Mouse (Mus musculus): ENCODE measurements around the gene Mfsd13b. TPM values are rescaled to one million over a fixed set of nuclear protein-coding genes. Genes with fewer than 3 reads are reported as not detected.

The Mfsd13b gene
- polyA plus RNA-seq (2015; fragmentation: Nextera tagmentation; extraction: Ambion mirVana): 0.11 and 0.63 TPM in 2 replicates

DNA sequence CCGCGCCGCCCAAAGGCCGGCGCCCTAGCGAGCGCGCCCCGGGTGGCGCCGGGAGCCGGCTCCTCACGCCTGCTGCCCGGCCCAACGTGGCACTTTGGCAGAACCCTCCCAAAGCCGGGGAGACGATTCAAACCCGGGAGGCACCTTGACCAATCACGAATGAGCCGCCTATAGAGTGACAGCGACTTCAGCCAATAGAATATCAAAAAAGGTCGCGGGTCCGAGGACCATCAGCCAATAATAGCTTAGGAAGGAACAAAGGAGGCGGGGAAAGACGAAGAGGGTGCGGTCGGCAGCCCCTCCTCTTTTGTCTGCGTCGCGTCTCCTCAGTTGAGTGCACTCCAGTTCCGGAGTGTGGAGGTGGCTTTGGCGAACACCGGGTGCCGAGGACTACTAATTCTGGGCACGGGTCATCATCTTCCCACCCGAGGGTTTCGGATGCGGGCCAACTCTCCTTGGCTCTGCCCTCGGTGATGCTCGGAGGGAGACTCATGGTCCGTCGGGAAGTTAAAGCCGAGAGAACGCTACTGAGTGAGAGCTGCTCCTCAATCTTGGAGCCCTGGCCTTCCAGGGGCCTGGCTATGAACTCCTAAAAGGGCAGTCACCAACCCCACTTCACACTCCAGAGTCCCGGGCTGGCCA, at the start of gene Mfsd13b, which contains the start of gene Cdr2:
TSS of gene Mfsd13b (plus strand) at position 310 of the 642 bp plus-strand sequence.
TSS of gene Cdr2 (minus strand) at position 113 of the 642 bp plus-strand sequence.
- ATAC-seq: peak; percentile 98

DNA sequence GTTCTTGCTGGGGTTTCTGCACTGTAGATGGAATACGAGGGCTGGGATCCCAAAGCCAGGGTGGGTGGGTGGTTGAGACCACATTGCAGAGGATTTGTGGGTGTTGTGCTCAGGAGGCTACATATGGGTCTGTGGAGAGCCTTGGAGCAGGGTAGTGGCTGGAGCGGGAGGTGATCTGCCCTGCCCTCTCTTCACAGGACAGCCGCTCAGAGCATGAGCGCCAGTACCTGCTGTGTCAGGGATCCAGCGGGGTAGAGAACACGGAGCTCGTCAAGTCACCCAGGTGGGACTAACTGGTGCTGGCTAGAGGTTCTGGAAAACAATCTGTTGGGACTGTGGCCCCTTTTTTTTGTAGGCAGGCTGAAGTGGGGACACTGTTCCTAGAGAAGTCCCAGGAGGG, 49.2 kb upstream of the Mfsd13b start:
- no peak for ATAC-seq
- Histone ChIP-seq H3K9me3 (replicated peaks; ENCODE audit: control insufficient read depth, low read length, poor library complexity, severe bottlenecking) (no peaks in the 10 kb centered on the region), H3K4me3 (ENCODE audit: low read depth, low read length) (no peak overlapping the region), H3K27me3 (ENCODE audit: control insufficient read depth, insufficient read depth, low read depth, low read length) (no peaks in the 10 kb centered on the region), H3K9ac (ENCODE audit: low read depth, low read length) (no peak overlapping the region), H3K4me1 (ENCODE audit: control insufficient read depth, insufficient read depth, low read length) (no peaks in the 10 kb centered on the region), H3K27ac (ENCODE audit: low read length) (no peak overlapping the region), H3K4me2 (ENCODE audit: low read length) (no peak overlapping the region), H3K36me3 (ENCODE audit: control insufficient read depth, insufficient read depth, low read length) (peaks cover 52% of the 10 kb centered on the region)
- 94% methylated on average over 7 of the region's 7 CpGs for WGBS

More for the DNA sequence above, at the start of gene Mfsd13b, which contains the start of gene Cdr2:
- H3K4me2 ChIP-seq (ENCODE audit: low read length): peak within 1 kb of the TSS; percentile 96
- H3K9ac ChIP-seq (ENCODE audit: low read depth, low read length): peak within 1 kb of the TSS; percentile 76
- H3K27ac ChIP-seq (ENCODE audit: low read length): peak within 1 kb of the TSS; percentile 78
- H3K9me3 ChIP-seq (replicated peaks; ENCODE audit: control insufficient read depth, low read length, poor library complexity, severe bottlenecking): no peaks in the 10 kb centered on the region
- peak within 1 kb of the TSS; percentile 97 for H3K4me3 ChIP-seq (ENCODE audit: low read depth, low read length)
- H3K27me3 ChIP-seq (ENCODE audit: control insufficient read depth, insufficient read depth, low read depth, low read length): no peaks in the 10 kb centered on the region
- peaks cover 25% of the 10 kb centered on the region for H3K4me1 ChIP-seq (ENCODE audit: control insufficient read depth, insufficient read depth, low read length)
- no peaks in the 10 kb centered on the region for H3K36me3 ChIP-seq (ENCODE audit: control insufficient read depth, insufficient read depth, low read length)
- under 1% methylated on average over 46 of the region's 46 CpGs for WGBS

DNA sequence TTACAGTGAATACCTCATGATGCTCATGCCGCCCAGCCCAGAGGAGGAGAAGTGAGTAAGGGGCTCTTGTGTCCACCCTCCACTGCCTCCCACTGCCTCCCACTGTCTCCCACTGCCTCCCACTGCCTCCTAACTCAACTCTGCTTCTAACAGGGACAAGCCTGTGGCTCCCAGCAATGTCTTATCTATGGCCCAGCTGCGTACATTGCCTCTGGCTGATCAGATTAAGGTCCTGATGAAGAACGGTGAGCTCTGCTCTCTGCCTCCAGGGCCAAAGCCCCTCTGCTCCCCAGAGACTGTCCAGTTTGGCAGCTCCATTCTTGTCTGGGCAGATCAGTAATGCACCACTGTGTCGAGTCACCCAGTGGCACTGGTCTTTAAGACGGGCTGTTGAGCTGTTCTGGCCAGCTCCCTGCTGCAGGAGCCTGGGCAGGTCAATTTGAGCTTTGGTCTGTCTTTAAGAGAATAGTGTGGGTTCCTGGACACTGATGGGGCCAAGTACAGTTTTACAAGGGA, 48.6 kb upstream of the Mfsd13b start:
- WGBS: 78% methylated on average over 5 of the region's 5 CpGs
- Histone ChIP-seq H3K27me3 (ENCODE audit: control insufficient read depth, insufficient read depth, low read depth, low read length) (no peaks in the 10 kb centered on the region), H3K27ac (ENCODE audit: low read length) (no peak overlapping the region), H3K4me2 (ENCODE audit: low read length) (no peak overlapping the region), H3K36me3 (ENCODE audit: control insufficient read depth, insufficient read depth, low read length) (peaks cover 49% of the 10 kb centered on the region), H3K9me3 (replicated peaks; ENCODE audit: control insufficient read depth, low read length, poor library complexity, severe bottlenecking) (no peaks in the 10 kb centered on the region), H3K4me1 (ENCODE audit: control insufficient read depth, insufficient read depth, low read length) (no peaks in the 10 kb centered on the region; the same call in 1 of the 2 replicates), H3K4me3 (ENCODE audit: low read depth, low read length) (no peak overlapping the region), H3K9ac (ENCODE audit: low read depth, low read length) (no peak overlapping the region)
- ATAC-seq: no peak

DNA sequence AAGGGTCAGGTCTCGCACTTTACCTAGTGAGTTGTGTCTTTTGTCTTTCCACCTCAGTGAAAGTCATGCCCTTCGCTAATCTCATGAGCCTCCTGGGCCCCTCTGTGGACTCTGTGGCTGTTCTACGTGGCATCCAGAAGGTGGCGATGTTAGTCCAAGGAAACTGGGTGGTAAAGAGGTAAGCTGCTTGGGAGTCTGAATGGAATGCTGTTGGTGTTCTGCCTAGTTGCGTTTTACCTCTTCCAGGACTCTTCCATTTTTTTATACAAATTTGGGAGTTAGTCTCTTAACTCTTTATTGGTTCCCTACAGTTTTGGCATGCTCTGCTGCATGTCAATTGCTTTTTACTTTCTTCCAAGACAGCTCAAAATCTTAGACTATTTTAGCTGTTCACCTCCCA, 47.6 kb upstream of the Mfsd13b start:
- peaks cover 50% of the 10 kb centered on the region for H3K36me3 ChIP-seq (ENCODE audit: control insufficient read depth, insufficient read depth, low read length)
- H3K9me3 ChIP-seq (replicated peaks; ENCODE audit: control insufficient read depth, low read length, poor library complexity, severe bottlenecking): no peaks in the 10 kb centered on the region
- H3K4me2 ChIP-seq (ENCODE audit: low read length): no peak overlapping the region
- no peak overlapping the region for H3K4me3 ChIP-seq (ENCODE audit: low read depth, low read length)
- H3K27ac ChIP-seq (ENCODE audit: low read length): no peak overlapping the region
- 20% methylated on average over 5 of the region's 5 CpGs for WGBS
- ATAC-seq: no peak
- H3K4me1 ChIP-seq (ENCODE audit: control insufficient read depth, insufficient read depth, low read length): no peaks in the 10 kb centered on the region; the same call in 1 of the 2 replicates
- no peak overlapping the region for H3K9ac ChIP-seq (ENCODE audit: low read depth, low read length)
- H3K27me3 ChIP-seq (ENCODE audit: control insufficient read depth, insufficient read depth, low read depth, low read length): no peaks in the 10 kb centered on the region

DNA sequence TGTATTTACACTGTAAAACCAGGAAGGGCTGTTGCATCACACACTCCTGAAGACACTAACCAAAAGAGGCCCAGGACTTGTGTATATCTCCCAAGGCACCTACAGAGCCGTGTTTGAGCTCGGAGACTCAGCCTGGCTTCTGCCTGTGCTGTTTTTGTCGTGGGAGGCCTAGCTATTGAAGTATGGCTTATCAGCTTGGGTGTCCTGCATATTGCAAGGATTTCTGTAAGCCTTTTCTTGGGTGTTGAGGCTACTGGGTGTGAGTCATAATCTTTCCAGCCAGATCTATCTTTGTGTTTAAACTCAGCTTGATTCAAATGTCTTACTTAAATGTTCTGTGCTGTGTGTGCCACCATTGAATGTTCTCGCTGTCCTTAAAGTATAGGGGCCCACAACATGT, 45.8 kb upstream of the Mfsd13b start:
- Histone ChIP-seq H3K4me1 (ENCODE audit: control insufficient read depth, insufficient read depth, low read length) (no peaks in the 10 kb centered on the region; the same call in 1 of the 2 replicates), H3K27me3 (ENCODE audit: control insufficient read depth, insufficient read depth, low read depth, low read length) (no peaks in the 10 kb centered on the region), H3K36me3 (ENCODE audit: control insufficient read depth, insufficient read depth, low read length) (peaks cover 55% of the 10 kb centered on the region), H3K27ac (ENCODE audit: low read length) (no peak overlapping the region), H3K4me2 (ENCODE audit: low read length) (no peak overlapping the region), H3K9me3 (replicated peaks; ENCODE audit: control insufficient read depth, low read length, poor library complexity, severe bottlenecking) (no peaks in the 10 kb centered on the region), H3K9ac (ENCODE audit: low read depth, low read length) (no peak overlapping the region), H3K4me3 (ENCODE audit: low read depth, low read length) (no peak overlapping the region)
- no peak for ATAC-seq
- WGBS: 88% methylated on average over 4 of the region's 4 CpGs

DNA sequence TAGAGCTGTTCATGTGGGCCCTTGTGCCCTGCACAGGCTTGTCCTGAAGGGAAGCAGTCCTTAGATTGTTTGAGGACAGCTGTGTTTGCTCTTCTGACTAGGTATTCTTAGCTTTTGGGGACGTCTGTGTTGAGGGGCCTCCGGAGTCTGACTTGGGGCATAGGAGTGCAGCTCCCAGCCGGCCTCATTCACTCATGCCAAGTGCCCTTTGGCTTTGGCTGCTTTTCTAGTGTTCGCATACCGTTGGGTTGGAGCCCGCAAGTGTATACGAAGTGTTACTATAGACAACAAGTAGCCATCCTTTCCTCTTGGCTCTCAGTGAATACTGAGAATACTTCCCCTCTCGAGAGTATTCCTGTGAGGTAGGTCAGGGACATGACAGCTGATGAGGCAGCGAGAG, 44.1 kb upstream of the Mfsd13b start:
- Histone ChIP-seq H3K36me3 (ENCODE audit: control insufficient read depth, insufficient read depth, low read length) (peaks cover 48% of the 10 kb centered on the region), H3K4me1 (ENCODE audit: control insufficient read depth, insufficient read depth, low read length) (no peaks in the 10 kb centered on the region; the same call in 1 of the 2 replicates), H3K27ac (ENCODE audit: low read length) (no peak overlapping the region), H3K27me3 (ENCODE audit: control insufficient read depth, insufficient read depth, low read depth, low read length) (no peaks in the 10 kb centered on the region), H3K4me2 (ENCODE audit: low read length) (no peak overlapping the region), H3K9me3 (replicated peaks; ENCODE audit: control insufficient read depth, low read length, poor library complexity, severe bottlenecking) (no peaks in the 10 kb centered on the region), H3K4me3 (ENCODE audit: low read depth, low read length) (no peak overlapping the region), H3K9ac (ENCODE audit: low read depth, low read length) (no peak overlapping the region)
- no peak for ATAC-seq
- 85% methylated on average over 9 of the region's 9 CpGs for WGBS

DNA sequence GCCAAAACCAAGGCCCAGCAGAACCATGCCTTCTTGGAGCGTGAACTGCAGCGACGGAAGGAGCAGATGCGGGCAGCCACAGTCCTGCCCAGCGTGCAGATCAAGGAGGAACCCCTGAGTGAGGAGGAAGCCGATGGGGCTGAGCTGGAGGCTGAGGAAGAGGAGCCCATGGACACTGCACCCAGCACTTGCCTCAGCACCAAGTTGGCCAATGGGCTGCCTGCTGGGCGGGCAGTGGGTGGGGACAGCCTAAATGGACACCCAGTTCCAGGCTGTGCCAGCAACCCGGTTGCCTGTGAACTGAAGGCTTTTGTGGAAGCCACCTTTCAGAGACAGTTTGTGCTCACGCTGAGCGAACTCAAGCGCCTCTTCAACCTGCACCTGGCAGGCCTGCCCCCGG, 42.0 kb upstream of the Mfsd13b start:
- Histone ChIP-seq H3K9me3 (replicated peaks; ENCODE audit: control insufficient read depth, low read length, poor library complexity, severe bottlenecking) (no peaks in the 10 kb centered on the region), H3K4me1 (ENCODE audit: control insufficient read depth, insufficient read depth, low read length) (no peaks in the 10 kb centered on the region; the same call in 1 of the 2 replicates), H3K27ac (ENCODE audit: low read length) (no peak overlapping the region), H3K27me3 (ENCODE audit: control insufficient read depth, insufficient read depth, low read depth, low read length) (no peaks in the 10 kb centered on the region), H3K9ac (ENCODE audit: low read depth, low read length) (no peak overlapping the region), H3K4me3 (ENCODE audit: low read depth, low read length) (no peak overlapping the region), H3K4me2 (ENCODE audit: low read length) (no peak overlapping the region), H3K36me3 (ENCODE audit: control insufficient read depth, insufficient read depth, low read length) (peaks cover 48% of the 10 kb centered on the region)
- 94% methylated on average over 12 of the region's 12 CpGs for WGBS
- no peak for ATAC-seq

DNA sequence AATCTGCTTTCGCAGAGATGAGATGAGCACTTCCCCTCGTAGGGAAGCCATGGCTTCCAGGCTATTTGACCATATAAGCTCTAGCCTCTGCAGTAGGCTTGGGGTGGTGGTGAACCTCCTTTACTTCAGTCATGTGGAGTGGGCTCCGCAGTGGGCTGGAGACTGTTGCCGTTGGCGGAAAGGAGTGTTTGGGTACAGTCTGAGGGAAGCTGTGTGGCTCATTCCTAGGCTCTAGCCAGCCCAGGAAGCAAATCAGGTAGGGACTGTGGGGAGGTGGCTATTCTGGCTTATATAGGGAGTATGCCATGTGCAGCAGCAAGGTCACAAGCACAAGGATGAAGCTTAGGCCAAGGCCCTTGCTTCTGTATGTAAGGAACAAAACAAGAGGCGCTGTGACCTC, 41.1 kb upstream of the Mfsd13b start:
- Histone ChIP-seq H3K9me3 (replicated peaks; ENCODE audit: control insufficient read depth, low read length, poor library complexity, severe bottlenecking) (no peaks in the 10 kb centered on the region), H3K27me3 (ENCODE audit: control insufficient read depth, insufficient read depth, low read depth, low read length) (no peaks in the 10 kb centered on the region), H3K4me2 (ENCODE audit: low read length) (no peak overlapping the region), H3K4me3 (ENCODE audit: low read depth, low read length) (no peak overlapping the region), H3K9ac (ENCODE audit: low read depth, low read length) (no peak overlapping the region), H3K27ac (ENCODE audit: low read length) (no peak overlapping the region), H3K36me3 (ENCODE audit: control insufficient read depth, insufficient read depth, low read length) (peaks cover 51% of the 10 kb centered on the region), H3K4me1 (ENCODE audit: control insufficient read depth, insufficient read depth, low read length) (no peaks in the 10 kb centered on the region; the same call in 1 of the 2 replicates)
- ATAC-seq: no peak
- 96% methylated on average over 6 of the region's 6 CpGs for WGBS

DNA sequence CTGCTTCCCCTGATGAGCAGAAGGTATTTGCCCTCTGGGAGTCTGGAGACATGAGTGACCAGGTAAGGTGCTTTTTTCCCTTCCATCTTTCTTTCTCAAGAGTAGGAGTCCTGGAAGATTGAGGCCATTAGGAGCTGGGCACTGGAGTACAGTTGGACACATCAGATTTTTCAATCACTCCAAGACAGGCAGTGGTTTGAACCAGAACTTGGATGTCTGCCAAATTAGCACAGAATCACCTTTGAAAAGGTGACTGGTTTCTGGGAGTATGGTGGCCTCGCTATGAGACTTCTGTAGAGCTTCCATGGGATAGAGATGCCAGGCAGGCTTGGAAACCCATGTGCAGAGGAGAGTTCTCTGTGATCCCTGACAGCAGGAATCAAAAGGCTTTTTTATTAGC, 39.8 kb upstream of the Mfsd13b start:
- no peak overlapping the region for H3K9ac ChIP-seq (ENCODE audit: low read depth, low read length)

More for the DNA sequence above, 39.8 kb upstream of the Mfsd13b start:
- Histone ChIP-seq H3K27ac (ENCODE audit: low read length) (no peak overlapping the region), H3K27me3 (ENCODE audit: control insufficient read depth, insufficient read depth, low read depth, low read length) (no peaks in the 10 kb centered on the region), H3K4me1 (ENCODE audit: control insufficient read depth, insufficient read depth, low read length) (no peaks in the 10 kb centered on the region; the same call in 1 of the 2 replicates), H3K4me2 (ENCODE audit: low read length) (no peak overlapping the region), H3K36me3 (ENCODE audit: control insufficient read depth, insufficient read depth, low read length) (peaks cover 39% of the 10 kb centered on the region), H3K4me3 (ENCODE audit: low read depth, low read length) (no peak overlapping the region), H3K9me3 (replicated peaks; ENCODE audit: control insufficient read depth, low read length, poor library complexity, severe bottlenecking) (no peaks in the 10 kb centered on the region)
- no peak for ATAC-seq
- 91% methylated on average over 1 of the region's 1 CpGs for WGBS
